Mouse (Mus musculus): ENCODE results near the gene Cdc42bpa.

DNA sequence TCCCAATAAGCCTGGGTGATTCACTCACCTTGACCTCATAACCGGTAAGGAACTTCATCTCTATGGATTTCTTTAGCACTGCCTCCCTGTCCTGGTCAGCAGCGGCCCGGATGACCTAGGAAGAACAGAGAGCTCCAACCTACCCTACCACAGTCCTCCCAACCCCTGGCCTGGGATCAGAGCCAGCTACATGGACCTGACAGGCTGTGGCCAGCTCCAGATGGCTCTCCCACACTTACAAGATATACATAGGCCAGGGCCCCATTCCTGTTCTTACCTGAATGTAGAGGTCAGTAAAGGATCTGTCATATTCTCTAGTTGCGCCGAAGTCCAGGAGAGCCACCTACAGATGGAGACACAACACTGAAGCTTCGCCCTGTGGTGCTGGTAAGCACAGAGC, 208.0 kb downstream of the Cdc42bpa start:
- no peak for TF ChIP-seq CTCF (IDR thresholded peaks at IDR 0.05; ENCODE audit: insufficient read depth, low read depth, low read length)
- TF ChIP-seq POLR2A (IDR thresholded peaks at IDR 0.05; ENCODE audit: insufficient read depth, low read depth, low read length): no peak

Measured in olfactory bulb, adult 2 months (tissue).